Mouse (Mus musculus): ENCODE measurements around the gene Gfpt1. TPM values are rescaled to one million over a fixed set of nuclear protein-coding genes. Genes with fewer than 3 reads are reported as not detected.
"Not testable (repeated sequence)": the region's sequence is repeated elsewhere in the genome, so short reads cannot be mapped to it uniquely, and the experiment has no call there.

The Gfpt1 gene
- total RNA-seq, 2 experiments from 2014 or later: 14.8 to 17.7 TPM

- intact Hi-C loops (cut with DNase I): no loop called here
- no peak for DNase-seq (ENCODE audit: low spot score)
These were observed 3.5 kb upstream of the Gfpt1 start for GRCm38 (mm10) chr6:87039161-87039560.

GRCm38 (mm10) chr6:87040971-87041370 is 1.7 kb upstream of the Gfpt1 start:
- no peak for DNase-seq (ENCODE audit: low spot score)
- intact Hi-C loops (cut with DNase I): loop anchor here (5.0 kb wide), 1 partner anchor 34 kb away; the partner anchor contains the start of gene Nfu1

GRCm38 (mm10) chr6:87041431-87041830 is 1.2 kb upstream of the Gfpt1 start:
- intact Hi-C loops (cut with DNase I): loop anchor here (5.0 kb wide), 1 partner anchor 34 kb away; the partner anchor contains the start of gene Nfu1
- no peak for DNase-seq (ENCODE audit: low spot score)

DNA sequence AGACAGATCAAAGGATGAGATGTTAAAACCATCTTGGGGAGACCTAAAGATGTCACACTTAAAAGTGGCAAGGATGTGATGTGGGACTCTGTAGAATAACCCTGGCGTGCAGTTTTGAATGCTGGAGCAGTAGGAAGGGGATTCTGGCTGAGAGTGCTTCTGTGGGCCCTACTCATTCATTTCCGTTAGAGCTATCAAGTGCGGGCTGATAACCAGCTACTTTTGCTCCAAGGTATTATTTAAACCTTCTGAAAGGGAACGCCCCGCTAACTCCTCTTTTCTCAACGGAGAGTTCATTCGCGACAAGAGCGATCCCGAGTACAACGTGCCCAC is 676 bp upstream of the Gfpt1 start:
- no peak for DNase-seq (ENCODE audit: low spot score)

GRCm38 (mm10) chr6:87043131-87043516 is 478 bp downstream of the Gfpt1 start:
- no peak for DNase-seq (ENCODE audit: low spot score)
- intact Hi-C loops (cut with DNase I): loop anchor here (5.0 kb wide), 1 partner anchor 36 kb away; the partner anchor contains the start of gene Nfu1

More for the DNA sequence above, 676 bp upstream of the Gfpt1 start:
- intact Hi-C loops (cut with DNase I): loop anchor here (5.0 kb wide), 1 partner anchor 35 kb away; the partner anchor contains the start of gene Nfu1

DNA sequence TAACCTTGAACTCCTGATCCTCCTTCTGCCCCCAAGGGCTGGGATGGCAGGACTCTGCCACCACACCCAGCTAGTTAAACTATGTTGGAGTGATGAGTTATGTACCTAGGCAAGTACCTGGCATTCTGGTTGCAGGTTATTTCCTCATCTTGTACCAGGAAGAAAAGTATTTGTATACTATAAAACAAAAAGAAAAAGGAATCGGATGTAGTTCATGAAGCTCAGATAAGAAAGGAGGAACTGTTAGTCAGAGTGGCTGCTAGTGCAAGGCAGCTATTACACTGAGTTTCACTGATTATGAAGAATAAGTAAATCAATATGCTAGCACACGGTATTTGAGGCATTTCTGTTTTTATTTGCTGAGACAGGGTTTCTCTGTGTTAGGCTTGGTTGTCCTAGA is 2.2 kb downstream of the Gfpt1 start:
- DNase-seq (ENCODE audit: low spot score): no peak
- intact Hi-C loops (cut with DNase I): loop anchor here (5.0 kb wide), 1 partner anchor 38 kb away; the partner anchor contains the start of gene Nfu1

DNA sequence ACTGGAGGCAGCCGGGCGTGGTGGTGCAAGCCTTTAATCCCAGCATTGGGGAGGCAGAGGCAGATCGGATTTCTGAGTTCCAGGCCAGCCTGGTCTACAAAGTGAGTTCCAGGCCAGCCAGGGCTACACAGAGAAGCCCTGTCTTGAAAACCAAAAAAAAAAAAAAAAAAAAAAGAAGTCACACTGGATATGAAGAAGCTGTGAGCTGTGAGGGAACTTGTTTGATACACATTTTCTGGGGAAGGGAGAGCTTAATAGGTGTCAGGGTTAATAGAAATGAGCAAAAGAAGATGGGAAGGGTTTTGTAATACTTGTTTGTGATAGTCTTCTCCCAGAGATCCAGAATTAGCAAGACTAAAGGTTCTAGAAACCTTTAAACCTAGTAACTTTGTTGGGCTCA is 2.9 kb downstream of the Gfpt1 start:
- intact Hi-C loops (cut with DNase I): no loop called here
- no peak for DNase-seq (ENCODE audit: low spot score)

DNA sequence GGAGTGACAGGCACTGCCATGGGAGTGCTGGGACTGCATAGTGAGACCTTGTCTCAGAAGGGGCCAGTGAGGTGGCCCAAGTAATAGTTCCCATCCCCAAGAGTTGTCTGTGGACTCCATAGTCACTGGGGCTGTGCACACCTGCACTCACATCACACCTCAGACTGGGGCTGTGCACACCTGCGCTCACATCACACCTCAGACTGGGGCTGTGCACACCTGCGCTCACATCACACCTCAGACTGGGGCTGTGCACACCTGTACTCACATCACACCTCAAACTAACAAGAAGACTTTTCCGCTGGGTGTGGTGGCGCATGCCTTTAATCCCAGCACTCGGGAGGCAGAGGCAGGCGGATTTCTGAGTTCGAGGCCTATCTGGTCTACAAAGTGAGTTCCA is 6.1 kb downstream of the Gfpt1 start:
- intact Hi-C loops (cut with DNase I); DNase-seq (ENCODE audit: low spot score): not testable (repeated sequence)

DNA sequence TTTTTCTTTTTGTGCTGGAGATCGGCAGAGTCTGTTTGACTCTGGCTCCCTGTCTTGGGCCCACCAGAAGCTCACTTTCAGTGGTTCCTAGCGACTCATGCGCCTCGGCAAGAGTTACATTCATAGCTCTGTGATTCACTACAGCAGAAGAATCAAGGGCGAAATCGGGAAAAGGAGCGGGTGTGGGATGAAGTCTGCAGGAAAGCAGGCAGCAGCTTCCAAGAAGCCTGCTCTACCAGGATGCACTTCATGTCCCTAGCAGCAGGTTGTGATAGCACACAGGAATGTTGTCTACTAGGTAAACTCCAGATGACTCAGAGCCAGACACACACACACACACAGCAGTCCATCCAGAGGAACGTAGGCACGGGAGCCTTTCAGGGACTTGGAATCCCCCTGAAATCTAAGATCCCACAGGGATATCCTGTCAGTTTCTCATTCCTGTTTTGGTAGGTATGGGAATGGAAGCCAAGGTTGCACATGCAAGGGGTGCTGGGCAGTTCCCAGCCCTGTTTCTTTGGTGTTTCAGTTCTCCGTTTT is 9.3 kb downstream of the Gfpt1 start:
- intact Hi-C loops (cut with DNase I): no loop called here
- DNase-seq (ENCODE audit: low spot score): no peak

DNA sequence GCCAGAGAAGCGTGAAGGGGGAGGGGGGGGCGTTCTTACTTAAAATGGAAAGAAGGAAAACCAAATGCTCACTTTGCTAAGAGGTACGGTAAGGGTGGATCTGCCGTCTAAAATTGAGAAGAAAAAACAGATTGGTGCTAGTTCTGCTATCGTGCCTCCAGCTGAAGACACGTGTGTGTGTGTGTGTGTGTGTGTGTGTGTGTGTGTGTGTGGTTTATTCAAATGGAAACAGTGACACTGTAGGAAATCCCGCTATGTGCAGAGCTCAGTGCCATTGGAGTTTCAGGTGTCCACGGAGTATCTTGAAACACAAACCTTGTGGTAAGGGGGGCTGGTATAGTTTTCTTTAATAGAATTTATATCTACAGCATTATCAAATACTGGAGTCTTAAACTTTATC is 11.5 kb downstream of the Gfpt1 start:
- no peak for DNase-seq (ENCODE audit: low spot score)
- intact Hi-C loops (cut with DNase I): no loop called here

DNA sequence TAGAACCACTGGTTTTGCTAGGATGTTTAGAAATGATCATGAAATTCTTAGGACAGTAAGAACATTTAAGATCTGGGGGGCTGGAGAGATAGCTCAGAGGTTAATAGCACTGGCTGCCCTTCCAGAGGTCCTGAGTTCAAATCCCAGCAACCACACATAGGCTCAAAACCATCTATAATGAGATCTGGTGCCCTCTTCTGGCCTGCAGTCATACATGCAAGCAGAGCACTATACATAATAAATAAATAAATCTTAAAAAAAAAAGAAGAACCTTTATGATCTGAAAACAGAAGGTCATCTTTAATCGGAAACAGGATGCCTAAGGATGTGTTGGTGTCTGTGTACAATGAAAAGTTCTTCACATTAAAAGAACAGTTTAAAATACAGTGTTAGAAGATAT is 17.1 kb downstream of the Gfpt1 start:
- intact Hi-C loops (cut with DNase I): no loop called here
- DNase-seq (ENCODE audit: low spot score): no peak

DNA sequence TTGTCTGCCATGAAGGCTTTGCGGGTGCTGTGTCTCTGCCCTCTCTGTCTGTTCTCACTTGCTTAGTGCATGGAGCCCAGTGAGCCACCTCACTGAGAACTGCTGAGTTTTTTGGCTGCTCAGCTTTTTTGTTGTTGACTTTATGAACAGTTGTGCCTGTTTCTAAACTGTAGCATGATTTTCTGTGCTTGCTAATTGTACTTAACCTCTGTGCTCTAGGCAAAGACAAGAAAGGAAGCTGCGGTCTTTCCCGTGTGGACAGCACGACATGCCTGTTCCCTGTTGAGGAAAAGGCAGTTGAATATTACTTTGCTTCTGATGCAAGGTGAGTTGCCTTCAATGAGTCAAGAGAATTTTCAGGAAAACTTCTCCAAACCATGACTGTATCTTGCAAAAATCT is 20.9 kb downstream of the Gfpt1 start:
- intact Hi-C loops (cut with DNase I): no loop called here
- DNase-seq (ENCODE audit: low spot score): no peak

DNA sequence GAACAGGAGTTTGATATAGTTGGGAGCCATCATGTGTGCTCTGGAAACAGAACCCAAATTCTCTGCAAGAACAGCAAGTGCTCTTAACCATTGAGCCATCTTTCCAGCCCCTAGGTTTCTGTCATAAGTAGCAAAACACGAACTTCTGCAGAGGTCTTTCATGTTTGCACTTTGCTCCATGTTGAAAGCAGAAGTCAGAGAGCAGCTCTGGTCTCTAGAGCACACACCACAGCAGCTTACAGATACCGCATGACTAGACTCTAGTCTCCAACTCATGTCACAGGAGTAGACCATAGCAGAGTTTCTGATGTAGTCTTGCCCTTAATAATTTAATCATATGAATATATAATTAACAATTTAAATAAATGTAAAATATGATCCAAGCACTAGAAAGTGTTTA is 25.6 kb downstream of the Gfpt1 start:
- intact Hi-C loops (cut with DNase I): no loop called here
- DNase-seq (ENCODE audit: low spot score): no peak

- intact Hi-C loops (cut with DNase I): no loop called here
- no peak for DNase-seq (ENCODE audit: low spot score)
These were observed 26.7 kb downstream of the Gfpt1 start for GRCm38 (mm10) chr6:87069195-87069900.

- no peak for DNase-seq (ENCODE audit: low spot score)
- intact Hi-C loops (cut with DNase I): no loop called here
These were observed 28.0 kb downstream of the Gfpt1 start for GRCm38 (mm10) chr6:87070641-87071040.

DNA sequence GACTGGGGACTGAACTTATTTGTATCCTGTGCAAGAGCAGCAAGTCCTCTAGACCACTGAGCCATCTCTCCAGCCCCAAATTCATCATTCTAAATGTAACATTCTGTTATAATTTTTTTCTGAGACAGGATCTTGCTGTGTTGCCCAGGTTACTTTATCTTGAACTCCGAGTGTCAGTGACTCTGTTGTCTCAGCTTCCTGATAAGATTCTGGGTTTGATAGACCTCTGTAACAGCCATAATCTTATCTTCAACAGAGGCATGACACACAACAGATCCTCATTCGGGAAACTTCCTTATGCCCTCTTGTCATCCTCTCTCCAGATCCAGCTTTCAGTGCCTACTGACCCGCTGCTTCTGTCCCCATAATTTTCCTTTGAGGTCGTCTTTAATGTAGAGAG is 30.1 kb downstream of the Gfpt1 start:
- intact Hi-C loops (cut with DNase I): no loop called here
- DNase-seq (ENCODE audit: low spot score): no peak

GRCm38 (mm10) chr6:87075092-87075685 is 32.5 kb downstream of the Gfpt1 start:
- intact Hi-C loops (cut with DNase I): no loop called here
- no peak for DNase-seq (ENCODE audit: low spot score)

- no peak for DNase-seq (ENCODE audit: low spot score)
- intact Hi-C loops (cut with DNase I): no loop called here
These were observed 36.8 kb downstream of the Gfpt1 start for GRCm38 (mm10) chr6:87079457-87079856.

GRCm38 (mm10) chr6:87085026-87085425 is 42.4 kb downstream of the Gfpt1 start:
- no peak for DNase-seq (ENCODE audit: low spot score)
- intact Hi-C loops (cut with DNase I): no loop called here

- no peak for DNase-seq (ENCODE audit: low spot score)
- intact Hi-C loops (cut with DNase I): no loop called here
These were observed 45.7 kb downstream of the Gfpt1 start for GRCm38 (mm10) chr6:87088356-87088755.

DNA sequence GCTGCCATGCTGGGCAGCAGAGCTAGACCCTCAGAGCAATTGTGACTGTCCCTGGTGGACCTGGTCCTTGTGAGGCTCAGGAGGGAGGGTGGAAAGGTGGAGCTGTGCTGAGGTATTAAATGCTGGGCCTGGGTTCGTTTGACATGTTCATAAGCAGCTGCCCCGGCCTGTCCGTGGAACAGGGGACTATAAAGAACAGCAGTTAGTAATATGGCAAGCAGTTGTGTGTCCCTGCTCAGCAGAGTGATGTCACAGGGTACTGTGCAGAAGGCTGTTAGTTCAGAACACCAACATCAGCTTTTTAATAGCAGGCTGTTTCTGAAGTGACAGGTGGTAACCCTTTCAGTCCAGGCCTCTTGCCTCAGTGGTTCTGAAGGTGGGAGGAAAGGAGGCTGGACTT is 48.2 kb downstream of the Gfpt1 start:
- DNase-seq (ENCODE audit: low spot score): no peak
- intact Hi-C loops (cut with DNase I): no loop called here

Measured in heart, postnatal 25 days (tissue).